Mouse (Mus musculus) liver, embryonic 16.5 days (tissue): ENCODE results near the gene Mkrn2os. TPM values are rescaled to one million over a fixed set of nuclear protein-coding genes. Genes with fewer than 3 reads are reported as not detected.
A peak's percentile ranks its signal among the peaks of the same experiment; 100 is the strongest.

Source experiments
- ATAC-seq: fragments of 200-750 bp; cut with Nextera tagmentation; 2 replicates; pipeline ENCODE4 v1.8.0; 2017; ENCODE audit warnings: low read depth, mild to moderate bottlenecking, moderate number of reproducible peaks, moderate library complexity
- H3K27ac ChIP-seq: fragments of 300-500 bp; sonication (generic); 2 replicates; pipeline ENCODE4 v1.5.1; 2014; ENCODE audit warnings: mild to moderate bottlenecking, low read length
- H3K27me3 ChIP-seq: fragments of 300-500 bp; sonication (generic); 2 replicates; pipeline ENCODE4 v1.6.1; 2014; ENCODE audit warnings: low read depth, low read length, mixed read lengths; ENCODE audit not compliant: control insufficient read depth, insufficient read depth
- H3K36me3 ChIP-seq: fragments of 300-500 bp; sonication (generic); 2 replicates; pipeline ENCODE4 v1.6.1; 2014; ENCODE audit warnings: mild to moderate bottlenecking; ENCODE audit not compliant: control insufficient read depth, insufficient read depth
- H3K4me1 ChIP-seq: fragments of 300-500 bp; sonication (generic); 2 replicates; pipeline ENCODE4 v1.6.1; 2014; ENCODE audit warnings: low read depth, low read length, mixed read lengths; ENCODE audit not compliant: control insufficient read depth
- H3K4me2 ChIP-seq: fragments of 300-500 bp; sonication (generic); 2 replicates; pipeline ENCODE4 v1.6.1; 2014; ENCODE audit warnings: low read depth, low read length, mixed read lengths
- H3K4me3 ChIP-seq: fragments of 300-500 bp; sonication (generic); 2 replicates; pipeline ENCODE4 v1.5.1; 2014; ENCODE audit warnings: low read depth, mild to moderate bottlenecking, low read length
- H3K9ac ChIP-seq: fragments of 300-500 bp; sonication (generic); 2 replicates; pipeline ENCODE4 v1.6.1; 2014; ENCODE audit warnings: low read depth, low read length
- H3K9me3 ChIP-seq: fragments of 300-500 bp; sonication (generic); replicated peaks from 2 replicates; pipeline ENCODE4 v1.6.1; 2016; ENCODE audit warnings: low read length; ENCODE audit not compliant: control insufficient read depth
- WGBS: fragments of 180-500 bp; shearing (Covaris S2); extraction: QIAGEN DNeasy Blood & Tissue Kit; methylation state at CpG from one replicate; pipeline ENCODE4 v1.1.7; 2014; ENCODE audit not compliant: insufficient replicate concordance; 5-methylcytosine and 5-hydroxymethylcytosine counted together
- polyA plus RNA-seq: library from polyadenylated mRNA; unstranded; fragments of >200 nt; fragmentation: Nextera tagmentation; extraction: Ambion mirVana; gene quantifications from 2 replicates; pipeline ENCODE4 v1.2.1, GENCODE M21; 2015

The Mkrn2os gene
- polyA plus RNA-seq, 1 experiment from 2014 or later, result 12.5 TPM

DNA sequence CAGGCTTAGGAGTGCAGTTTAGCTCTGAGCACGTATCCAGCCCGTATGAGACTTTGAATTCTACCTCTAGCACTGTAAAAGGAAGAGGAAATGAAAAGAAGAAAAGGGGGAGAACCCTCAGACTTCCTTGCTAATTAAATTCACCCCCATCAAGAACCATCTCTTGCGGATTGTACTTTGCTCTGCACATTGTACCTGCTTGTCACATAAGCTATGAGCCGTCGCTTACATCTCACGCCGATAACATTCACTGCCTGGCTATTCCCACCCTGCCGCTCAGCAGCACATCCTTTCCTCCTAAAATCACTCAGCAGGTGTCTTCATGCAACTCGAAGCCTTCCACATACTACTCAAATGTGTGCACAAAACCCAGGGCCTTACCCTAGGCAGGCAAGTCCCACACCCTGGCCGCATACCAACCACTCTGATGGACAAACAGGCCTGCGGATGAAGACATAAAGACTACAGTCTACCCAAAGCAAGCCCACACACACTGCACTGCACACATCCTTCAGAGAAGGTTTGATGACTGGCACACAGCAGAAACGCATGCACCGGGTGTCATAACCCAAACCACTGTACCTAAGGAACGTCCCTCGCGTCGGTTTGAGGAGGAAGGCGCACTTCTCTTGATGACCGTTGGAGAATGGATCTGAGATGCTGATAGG, 550 bp downstream of the Mkrn2os start:
- WGBS, result 70% methylated on average over 19 of the region's 19 CpGs
- Histone ChIP-seq H3K9ac (peak overlapping the region; percentile 29), H3K36me3 (no peaks in the 10 kb centered on the region), H3K4me2 (peak overlapping the region; percentile 38), H3K9me3 (no peaks in the 10 kb centered on the region), H3K4me1 (no peaks in the 10 kb centered on the region), H3K27ac (peak overlapping the region; percentile 19), H3K27me3 (no peaks in the 10 kb centered on the region), H3K4me3 (peak overlapping the region; percentile 46)
- ATAC-seq, result 0 out of 2 replicates have a peak, but pooled peaks have one; percentile 33

DNA sequence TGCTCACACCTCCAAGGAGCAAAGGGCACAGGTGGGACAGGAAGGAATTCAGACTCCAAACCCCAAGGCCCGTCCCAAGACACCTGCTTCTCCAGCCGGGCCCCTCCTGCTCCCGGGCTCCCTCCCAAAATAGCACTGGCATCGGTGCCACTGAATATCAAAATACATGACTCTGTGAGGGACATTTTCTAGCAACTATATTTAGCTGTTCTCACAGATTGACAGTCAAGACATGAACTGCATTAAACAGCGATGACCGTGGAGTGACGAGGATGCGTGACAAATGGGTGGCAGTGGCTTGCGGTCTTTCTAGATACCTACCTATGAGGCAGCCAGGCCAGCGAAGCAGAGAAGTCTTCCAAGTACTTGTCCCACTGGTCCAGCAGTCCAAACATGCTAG, 6.1 kb downstream of the Mkrn2os start:
- no peaks in the 10 kb centered on the region for H3K27me3 ChIP-seq
- H3K36me3 ChIP-seq, result no peaks in the 10 kb centered on the region
- no peak overlapping the region for H3K27ac ChIP-seq
- no peaks in the 10 kb centered on the region for H3K9me3 ChIP-seq
- WGBS, result 80% methylated on average over 10 of the region's 10 CpGs
- H3K4me3 ChIP-seq, result no peak overlapping the region
- no peak overlapping the region for H3K9ac ChIP-seq
- no peak overlapping the region for H3K4me2 ChIP-seq
- H3K4me1 ChIP-seq, result no peaks in the 10 kb centered on the region
- ATAC-seq, result no peak

DNA sequence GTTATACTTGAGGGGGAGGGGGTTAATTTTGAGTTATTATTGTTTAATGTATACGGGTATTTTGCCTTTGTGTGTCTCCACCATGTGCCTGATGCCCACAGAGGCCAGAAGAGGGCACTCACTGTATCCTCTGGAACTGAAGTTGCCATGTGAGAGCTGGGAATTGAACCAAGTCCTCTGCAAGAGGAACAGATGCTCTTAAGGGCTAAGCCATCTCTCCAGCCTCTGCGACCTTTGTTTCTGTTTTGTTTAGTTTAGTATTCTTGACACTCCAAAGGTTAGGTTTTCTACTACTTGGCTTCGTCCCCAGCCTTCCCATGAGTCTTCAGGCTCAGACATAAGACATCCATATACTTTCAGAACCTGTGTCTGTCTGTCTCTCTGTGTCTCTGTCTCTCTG, 8.2 kb downstream of the Mkrn2os start:
- ATAC-seq, result no peak
- H3K4me3 ChIP-seq, result no peak overlapping the region
- WGBS, result 59% methylated on average over 3 of the region's 3 CpGs
- no peaks in the 10 kb centered on the region for H3K36me3 ChIP-seq
- H3K27me3 ChIP-seq, result no peaks in the 10 kb centered on the region
- H3K27ac ChIP-seq, result no peak overlapping the region
- no peaks in the 10 kb centered on the region for H3K4me1 ChIP-seq
- no peak overlapping the region for H3K9ac ChIP-seq
- no peaks in the 10 kb centered on the region for H3K9me3 ChIP-seq
- no peak overlapping the region for H3K4me2 ChIP-seq

DNA sequence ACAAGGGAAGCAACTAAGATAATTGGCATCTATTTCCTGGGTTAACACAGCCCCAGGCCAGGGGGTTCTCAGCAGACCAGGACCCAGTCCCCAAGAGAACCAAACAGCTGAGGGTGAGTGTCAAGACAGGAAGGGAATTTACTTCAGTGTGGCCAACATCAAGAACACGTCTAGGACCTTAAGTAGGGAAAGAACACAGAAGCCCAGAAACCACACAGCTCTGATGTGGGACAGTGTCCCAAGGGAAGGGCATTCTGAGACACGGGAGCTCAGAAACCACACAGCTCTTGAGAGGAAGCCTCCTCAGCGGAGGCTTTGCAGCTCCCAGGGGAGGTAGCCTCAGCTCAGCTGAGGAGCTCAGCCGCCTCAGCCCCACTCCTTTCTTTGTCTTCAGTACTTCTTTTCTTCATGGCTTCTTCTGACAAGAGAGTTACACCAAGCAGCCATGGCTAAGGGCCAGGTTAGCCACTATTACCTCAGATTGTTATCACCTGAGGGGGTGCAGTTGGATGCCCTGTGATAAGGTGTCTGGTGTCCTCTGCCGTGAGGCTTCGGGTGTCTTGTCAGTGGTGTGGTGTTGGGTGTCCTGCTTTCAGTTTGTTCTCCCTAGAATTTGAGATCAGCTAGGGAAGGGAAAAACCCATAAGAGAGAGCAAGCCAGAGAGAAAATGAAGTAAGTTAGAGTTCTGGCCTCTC, 8.8 kb downstream of the Mkrn2os start:
- no peak overlapping the region for H3K4me2 ChIP-seq
- H3K36me3 ChIP-seq, result no peaks in the 10 kb centered on the region
- H3K9ac ChIP-seq, result no peak overlapping the region
- 35% methylated on average over 6 of the region's 6 CpGs for WGBS
- H3K27ac ChIP-seq, result no peak overlapping the region
- no peaks in the 10 kb centered on the region for H3K4me1 ChIP-seq
- no peak for ATAC-seq
- H3K9me3 ChIP-seq, result no peaks in the 10 kb centered on the region
- H3K4me3 ChIP-seq, result no peak overlapping the region
- H3K27me3 ChIP-seq, result no peaks in the 10 kb centered on the region

DNA sequence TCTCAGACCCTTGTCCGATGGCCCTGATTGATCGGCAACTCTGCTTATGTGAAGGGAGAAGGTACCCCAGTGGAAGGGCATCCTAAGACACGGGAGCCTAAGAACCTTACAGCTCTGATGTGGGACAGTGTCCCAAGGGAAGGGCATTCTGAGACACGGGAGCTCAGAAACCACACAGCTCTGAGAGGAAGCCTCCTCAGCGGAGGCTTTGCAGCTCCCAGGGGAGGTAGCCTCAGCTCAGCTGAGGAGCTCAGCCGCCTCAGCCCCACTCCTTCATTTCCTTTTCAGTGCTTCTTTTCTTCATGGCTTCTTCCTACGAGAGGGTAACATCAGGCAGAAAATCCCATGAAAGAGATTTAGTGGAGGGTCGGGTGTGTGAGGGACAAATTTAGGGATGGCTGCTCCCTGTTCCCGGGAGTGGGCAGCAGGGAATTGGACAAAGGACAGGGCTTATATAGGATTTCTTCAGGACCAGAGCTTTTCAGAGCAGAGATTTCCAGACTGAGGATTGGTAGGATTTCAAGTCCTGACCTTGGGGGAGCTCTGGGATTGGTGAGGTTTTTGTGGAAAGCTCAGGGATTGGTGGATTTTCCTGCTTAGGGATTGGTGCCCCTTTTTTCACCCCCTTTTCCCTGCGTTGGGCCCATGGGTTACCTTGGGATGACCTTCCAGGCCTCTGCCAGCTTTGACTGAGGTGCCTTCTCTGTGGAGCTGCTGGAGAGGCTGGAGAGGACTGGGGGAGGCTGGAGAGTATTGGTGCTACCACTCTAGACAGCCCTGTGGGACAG, 9.9 kb downstream of the Mkrn2os start:
- Histone ChIP-seq H3K4me1 (no peaks in the 10 kb centered on the region), H3K4me2 (no peak overlapping the region), H3K27me3 (no peaks in the 10 kb centered on the region), H3K27ac (no peak overlapping the region), H3K4me3 (no peak overlapping the region), H3K36me3 (no peaks in the 10 kb centered on the region), H3K9ac (no peak overlapping the region), H3K9me3 (no peaks in the 10 kb centered on the region)
- 59% methylated on average over 10 of the region's 10 CpGs for WGBS
- ATAC-seq, result no peak

DNA sequence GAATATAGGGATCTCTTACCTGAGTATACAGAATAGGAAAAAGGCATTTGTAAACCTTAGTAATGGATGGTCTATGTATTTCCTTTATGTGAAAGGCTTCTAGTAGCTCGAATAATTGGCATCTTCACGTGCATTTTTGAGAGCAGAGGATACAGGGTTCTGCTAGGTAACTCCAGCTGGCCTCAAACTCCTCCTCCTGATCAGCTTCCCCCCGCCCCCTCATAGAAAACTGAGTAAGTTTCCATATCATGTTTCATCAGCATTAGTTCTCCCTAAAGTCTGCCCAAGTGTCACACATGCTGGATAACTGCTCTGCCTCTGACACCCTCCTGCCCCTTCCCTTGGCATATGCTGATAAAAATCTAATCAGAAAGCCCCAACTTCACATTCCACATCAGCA, 11.6 kb downstream of the Mkrn2os start:
- Histone ChIP-seq H3K36me3 (peaks cover 5% of the 10 kb centered on the region; the same call in 1 of the 2 replicates), H3K27me3 (no peaks in the 10 kb centered on the region), H3K9me3 (no peaks in the 10 kb centered on the region), H3K27ac (no peak overlapping the region), H3K4me1 (no peaks in the 10 kb centered on the region), H3K4me2 (no peak overlapping the region), H3K4me3 (no peak overlapping the region), H3K9ac (no peak overlapping the region)
- no peak for ATAC-seq
- 62% methylated on average over 3 of the region's 3 CpGs for WGBS

DNA sequence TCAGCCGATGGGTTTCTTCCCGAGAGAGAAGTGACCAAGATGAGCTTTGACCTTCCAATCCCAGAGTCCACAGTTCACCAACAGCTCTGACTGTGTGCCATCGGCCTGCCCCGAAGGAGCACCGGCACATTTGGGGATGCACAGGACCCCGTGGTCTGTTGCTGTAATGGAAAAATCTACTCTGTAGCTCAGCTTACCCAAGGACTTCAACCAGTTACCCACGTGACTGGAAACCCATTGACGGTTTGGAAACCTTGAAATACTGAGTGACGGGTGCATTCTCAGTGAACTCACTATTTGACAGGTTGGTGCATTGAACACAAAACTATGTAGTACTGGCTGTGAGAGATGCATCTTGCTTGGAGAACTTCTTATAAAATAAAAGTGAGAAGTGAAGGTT, 14.4 kb downstream of the Mkrn2os start:
- Histone ChIP-seq H3K4me2 (no peak overlapping the region), H3K36me3 (peaks cover 5% of the 10 kb centered on the region; the same call in 1 of the 2 replicates), H3K9me3 (no peaks in the 10 kb centered on the region), H3K27ac (no peak overlapping the region), H3K27me3 (no peaks in the 10 kb centered on the region), H3K4me3 (no peak overlapping the region), H3K9ac (no peak overlapping the region), H3K4me1 (no peaks in the 10 kb centered on the region)
- 80% methylated on average over 9 of the region's 9 CpGs for WGBS
- no peak for ATAC-seq

DNA sequence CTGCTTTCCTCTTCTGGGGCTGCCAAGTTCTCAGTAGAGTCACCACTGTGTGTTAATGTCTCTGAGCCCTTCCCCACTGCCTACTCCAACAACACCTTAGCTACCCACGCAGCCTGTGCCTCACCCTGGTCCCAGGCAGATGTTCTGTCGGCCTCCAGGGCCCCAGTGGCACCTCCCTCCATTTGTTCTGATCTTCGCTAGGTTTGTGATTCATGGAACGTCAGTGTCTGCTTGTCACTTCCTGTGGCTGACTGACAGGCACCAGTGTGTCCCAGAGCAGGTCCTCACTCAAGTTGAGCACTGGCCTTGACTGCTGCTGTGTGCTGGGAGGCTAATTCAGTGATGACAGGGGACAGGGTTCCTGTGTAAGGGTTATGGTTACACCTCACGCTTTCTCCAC, 15.0 kb downstream of the Mkrn2os start:
- ATAC-seq, result no peak
- Histone ChIP-seq H3K9ac (no peak overlapping the region), H3K27me3 (no peaks in the 10 kb centered on the region), H3K36me3 (peaks cover 5% of the 10 kb centered on the region; the same call in 1 of the 2 replicates), H3K9me3 (no peaks in the 10 kb centered on the region), H3K4me2 (no peak overlapping the region), H3K27ac (no peak overlapping the region), H3K4me1 (no peaks in the 10 kb centered on the region), H3K4me3 (no peak overlapping the region)
- 56% methylated on average over 5 of the region's 5 CpGs for WGBS

DNA sequence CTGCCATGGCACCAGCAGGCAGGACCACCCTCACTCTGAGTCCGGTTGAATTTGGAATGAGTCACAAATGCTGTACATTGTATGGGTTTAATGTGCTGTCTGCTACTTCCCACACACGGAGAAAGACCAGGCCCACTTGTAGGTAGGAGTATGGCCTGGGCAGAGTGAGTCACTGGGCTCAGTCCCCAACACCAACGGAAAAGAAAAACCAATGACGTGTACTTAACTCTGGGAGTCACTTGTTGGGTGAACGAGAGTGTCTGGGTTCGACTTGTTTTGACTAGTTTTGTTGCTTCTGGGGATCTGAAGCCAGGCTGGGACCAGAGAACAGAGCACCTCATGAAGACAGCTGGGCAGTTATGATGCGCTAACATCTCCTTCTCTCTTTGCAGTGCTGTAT, 18.2 kb downstream of the Mkrn2os start:
- Histone ChIP-seq H3K27me3 (no peaks in the 10 kb centered on the region), H3K4me2 (no peak overlapping the region), H3K9ac (no peak overlapping the region), H3K9me3 (no peaks in the 10 kb centered on the region), H3K36me3 (peaks cover 14% of the 10 kb centered on the region), H3K4me3 (no peak overlapping the region), H3K27ac (no peak overlapping the region), H3K4me1 (no peaks in the 10 kb centered on the region)
- no peak for ATAC-seq
- 78% methylated on average over 7 of the region's 7 CpGs for WGBS
